Mouse (Mus musculus): ENCODE measurements around the gene Tppp2.

The Tppp2 gene

GRCm38 (mm10) chr14:51918125-51918524, at the start of gene Tppp2:
Tppp2 (plus strand) TSS chr14:51918425.
- no peak for DNase-seq (ENCODE audit: low read depth, low spot score)

- DNase-seq (ENCODE audit: low read depth, low spot score), result peak; percentile 0
Measured at GRCm38 (mm10) chr14:51870756-51871155, 47.5 kb upstream of the Tppp2 start.

- DNase-seq (ENCODE audit: low read depth, low spot score), result peak; percentile 0
Measured at GRCm38 (mm10) chr14:51871741-51872140, 46.5 kb upstream of the Tppp2 start.

- DNase-seq (ENCODE audit: low read depth, low spot score), result no peak
Measured at GRCm38 (mm10) chr14:51877517-51877916, 40.7 kb upstream of the Tppp2 start.

- peak; percentile 94 for DNase-seq (ENCODE audit: low read depth, low spot score)
Measured at GRCm38 (mm10) chr14:51883527-51884030, 34.6 kb upstream of the Tppp2 start.

GRCm38 (mm10) chr14:51884031-51884544, 34.1 kb upstream of the Tppp2 start:
- peak; percentile 58 for DNase-seq (ENCODE audit: low read depth, low spot score)

GRCm38 (mm10) chr14:51884598-51885331, 33.5 kb upstream of the Tppp2 start, which contains the start of gene Mettl17:
Mettl17 (plus strand) TSS chr14:51884842.
- peak; percentile 99 for DNase-seq (ENCODE audit: low read depth, low spot score)

- DNase-seq (ENCODE audit: low read depth, low spot score), result peak; percentile 73
Measured at GRCm38 (mm10) chr14:51886051-51886450, 32.2 kb upstream of the Tppp2 start.

- no peak for DNase-seq (ENCODE audit: low read depth, low spot score)
Measured at GRCm38 (mm10) chr14:51889833-51890232, 28.4 kb upstream of the Tppp2 start.

- DNase-seq (ENCODE audit: low read depth, low spot score), result peak; percentile 66
Measured at GRCm38 (mm10) chr14:51892191-51892939, 25.9 kb upstream of the Tppp2 start, which contains the start of gene Slc39a2. Slc39a2 (plus strand) TSS chr14:51892889.

GRCm38 (mm10) chr14:51893094-51893794, 25.0 kb upstream of the Tppp2 start:
- peak; percentile 68 for DNase-seq (ENCODE audit: low read depth, low spot score)

- DNase-seq (ENCODE audit: low read depth, low spot score), result no peak
Measured at GRCm38 (mm10) chr14:51893809-51894208, 24.4 kb upstream of the Tppp2 start.

GRCm38 (mm10) chr14:51895071-51895470, 23.2 kb upstream of the Tppp2 start:
- DNase-seq (ENCODE audit: low read depth, low spot score), result no peak

GRCm38 (mm10) chr14:51896019-51896418, 22.2 kb upstream of the Tppp2 start:
- DNase-seq (ENCODE audit: low read depth, low spot score), result no peak

GRCm38 (mm10) chr14:51896539-51897170, 21.6 kb upstream of the Tppp2 start:
- DNase-seq (ENCODE audit: low read depth, low spot score), result no peak

- DNase-seq (ENCODE audit: low read depth, low spot score), result peak; percentile 1
Measured at GRCm38 (mm10) chr14:51899351-51899750, 18.9 kb upstream of the Tppp2 start.

- peak; percentile 72 for DNase-seq (ENCODE audit: low read depth, low spot score)
Measured at GRCm38 (mm10) chr14:51902806-51903710, 15.2 kb upstream of the Tppp2 start.

- DNase-seq (ENCODE audit: low read depth, low spot score), result no peak
Measured at GRCm38 (mm10) chr14:51903782-51904181, 14.4 kb upstream of the Tppp2 start.

- DNase-seq (ENCODE audit: low read depth, low spot score), result peak; percentile 47
Measured at GRCm38 (mm10) chr14:51904706-51905105, 13.5 kb upstream of the Tppp2 start.

- DNase-seq (ENCODE audit: low read depth, low spot score), result no peak
Measured at GRCm38 (mm10) chr14:51906102-51906501, 12.1 kb upstream of the Tppp2 start.
